Mouse (Mus musculus) liver, postnatal 0 days (tissue): ENCODE data around the gene Rpp25l. TPM values are rescaled to one million over a fixed set of nuclear protein-coding genes. Genes with fewer than 3 reads are reported as not detected.
"Not testable (repeated sequence)": the region's sequence is repeated elsewhere in the genome, so short reads cannot be mapped to it uniquely, and the experiment has no call there.

Experiments
- ATAC-seq: fragments of 200-750 bp; cut with Nextera tagmentation; 2 replicates; pipeline ENCODE4 v1.8.0; 2017; ENCODE audit warnings: mild to moderate bottlenecking, moderate library complexity
- DNase-seq: peaks from one replicate; pipeline ENCODE4 v3.0.0-alpha.2; 2016
- H3K27ac ChIP-seq: fragments of 300-500 bp; sonication (generic); 2 replicates; pipeline ENCODE4 v1.5.1; 2014; ENCODE audit warnings: antibody characterized with exemption, moderate library complexity, mild to moderate bottlenecking, low read depth
- H3K27me3 ChIP-seq: fragments of 300-500 bp; sonication (generic); 2 replicates; pipeline ENCODE4 v1.6.1; 2014; ENCODE audit warnings: low read length, control low read depth, mixed read lengths; ENCODE audit not compliant: insufficient read depth
- H3K36me3 ChIP-seq: fragments of 300-500 bp; sonication (generic); replicated peaks from 2 replicates; pipeline ENCODE4 v1.6.1; 2014; ENCODE audit warnings: mild to moderate bottlenecking, control low read depth, low read length, moderate library complexity, mixed read lengths; ENCODE audit not compliant: insufficient read depth
- H3K4me1 ChIP-seq: fragments of 300-500 bp; sonication (generic); 2 replicates; pipeline ENCODE4 v1.6.1; 2014; ENCODE audit warnings: antibody characterized with exemption, mild to moderate bottlenecking, control low read depth; ENCODE audit not compliant: insufficient read depth
- H3K4me2 ChIP-seq: fragments of 300-500 bp; sonication (generic); 2 replicates; pipeline ENCODE4 v1.6.1; 2014; ENCODE audit warnings: low read depth, mild to moderate bottlenecking, low read length, moderate library complexity, mixed read lengths
- H3K4me3 ChIP-seq: fragments of 300-500 bp; sonication (generic); 2 replicates; pipeline ENCODE4 v1.5.1; 2014; ENCODE audit warnings: low read depth, low read length
- H3K9ac ChIP-seq: fragments of 300-500 bp; sonication (generic); replicated peaks from 2 replicates; pipeline ENCODE4 v1.6.1; 2014; ENCODE audit warnings: mild to moderate bottlenecking, moderate library complexity
- H3K9me3 ChIP-seq: fragments of 300-500 bp; sonication (generic); 2 replicates; pipeline ENCODE4 v1.6.1; 2016; ENCODE audit warnings: mild to moderate bottlenecking, control low read depth, low read length, mixed read lengths
- CTCF ChIP-seq: sonication (generic); IDR thresholded peaks from 2 replicates; pipeline ENCODE4 v1.5.1; 2016; ENCODE audit warnings: antibody characterized with exemption, low read depth
- EP300 ChIP-seq: IDR thresholded peaks from 2 replicates; pipeline ENCODE4 v1.6.1; 2016; ENCODE audit warnings: antibody characterized with exemption, low read depth, mild to moderate bottlenecking
- WGBS: fragments of 180-500 bp; shearing (Covaris S2); extraction: QIAGEN DNeasy Blood & Tissue Kit; methylation state at CpG from one replicate; pipeline ENCODE4 v1.1.7; 2014; ENCODE audit not compliant: insufficient replicate concordance; 5-methylcytosine and 5-hydroxymethylcytosine counted together
- polyA plus RNA-seq: library from polyadenylated mRNA; unstranded; fragments of >200 nt; fragmentation: Nextera tagmentation; extraction: Ambion mirVana; gene quantifications from 2 replicates; pipeline ENCODE4 v1.2.1, GENCODE M21; 2015

Rpp25l gene
- polyA plus RNA-seq, 1 experiment from 2014 or later, result 30.9 TPM

GRCm38 (mm10) chr4:41683303-41683702 lies 30.0 kb downstream of the Rpp25l start:
- not testable (repeated sequence) for H3K4me1 ChIP-seq, DNase-seq, H3K4me3 ChIP-seq, H3K9me3 ChIP-seq, H3K27ac ChIP-seq, H3K4me2 ChIP-seq, ATAC-seq, H3K9ac ChIP-seq, H3K36me3 ChIP-seq
- WGBS, result 0% methylated on average over 1 of the region's 27 CpGs
- peaks cover 17% of the 10 kb centered on the region; the same call in 1 of the 2 replicates for H3K27me3 ChIP-seq

GRCm38 (mm10) chr4:41682789-41683188 lies 30.5 kb downstream of the Rpp25l start:
- DNase-seq (no peak), ATAC-seq (no peak)
- TF ChIP-seq CTCF (no peak), EP300 (no peak)
- WGBS, result 25% methylated on average over 6 of the region's 6 CpGs
- no peak overlapping the region for H3K9ac ChIP-seq
- H3K4me3 ChIP-seq, result no peak overlapping the region
- H3K4me1 ChIP-seq, result no peaks in the 10 kb centered on the region
- no peak overlapping the region for H3K4me2 ChIP-seq
- peaks cover 17% of the 10 kb centered on the region; the same call in 1 of the 2 replicates for H3K27me3 ChIP-seq
- H3K9me3 ChIP-seq, result no peaks in the 10 kb centered on the region
- H3K27ac ChIP-seq, result no peak overlapping the region
- no peaks in the 10 kb centered on the region for H3K36me3 ChIP-seq

- Histone ChIP-seq H3K4me2 (no peak overlapping the region), H3K36me3 (no peaks in the 10 kb centered on the region), H3K27me3 (peaks cover 17% of the 10 kb centered on the region; the same call in 1 of the 2 replicates), H3K4me1 (no peaks in the 10 kb centered on the region), H3K4me3 (no peak overlapping the region), H3K9me3 (no peaks in the 10 kb centered on the region), H3K9ac (no peak overlapping the region), H3K27ac (no peak overlapping the region)
- no peak for ATAC-seq
- no peak for DNase-seq
- TF ChIP-seq CTCF (no peak), EP300 (no peak)
- 68% methylated on average over 10 of the region's 10 CpGs for WGBS
Observed at GRCm38 (mm10) chr4:41681947-41682346, 31.4 kb downstream of the Rpp25l start.

- H3K27me3 ChIP-seq, result peaks cover 20% of the 10 kb centered on the region; the same call in 1 of the 2 replicates
- no peaks in the 10 kb centered on the region for H3K4me1 ChIP-seq
- H3K4me3 ChIP-seq, result no peak overlapping the region
- H3K9ac ChIP-seq, result no peak overlapping the region
- ATAC-seq (no peak), DNase-seq (no peak)
- H3K27ac ChIP-seq, result no peak overlapping the region
- TF ChIP-seq CTCF (no peak), EP300 (no peak)
- 48% methylated on average over 4 of the region's 4 CpGs for WGBS
- H3K9me3 ChIP-seq, result no peaks in the 10 kb centered on the region
- H3K4me2 ChIP-seq, result no peak overlapping the region
- no peaks in the 10 kb centered on the region for H3K36me3 ChIP-seq
Observed at GRCm38 (mm10) chr4:41681176-41681575, 32.2 kb downstream of the Rpp25l start.

- Histone ChIP-seq H3K4me1 (no peaks in the 10 kb centered on the region), H3K9me3 (no peaks in the 10 kb centered on the region), H3K27me3 (peaks cover 23% of the 10 kb centered on the region; the same call in 1 of the 2 replicates), H3K27ac (no peak overlapping the region), H3K4me3 (no peak overlapping the region), H3K4me2 (no peak overlapping the region), H3K36me3 (no peaks in the 10 kb centered on the region), H3K9ac (no peak overlapping the region)
- no peak for TF ChIP-seq EP300
- TF ChIP-seq CTCF, result no peak
- no peak for DNase-seq
- 33% methylated on average over 1 of the region's 2 CpGs for WGBS
- ATAC-seq, result no peak
Observed at GRCm38 (mm10) chr4:41679291-41679690, 34.0 kb downstream of the Rpp25l start.

- no peak overlapping the region for H3K9ac ChIP-seq
- H3K4me1 ChIP-seq, result no peaks in the 10 kb centered on the region
- H3K27ac ChIP-seq, result no peak overlapping the region
- H3K9me3 ChIP-seq, result no peaks in the 10 kb centered on the region
- WGBS, result 72% methylated on average over 6 of the region's 6 CpGs
- no peak overlapping the region for H3K4me2 ChIP-seq
- H3K4me3 ChIP-seq, result no peak overlapping the region
- no peaks in the 10 kb centered on the region for H3K36me3 ChIP-seq
- no peak for TF ChIP-seq EP300
- no peak for TF ChIP-seq CTCF
- H3K27me3 ChIP-seq, result peaks cover 23% of the 10 kb centered on the region; the same call in 1 of the 2 replicates
- ATAC-seq (no peak), DNase-seq (no peak)
Observed at GRCm38 (mm10) chr4:41678863-41679262, 34.5 kb downstream of the Rpp25l start.
